Mouse (Mus musculus) midbrain, embryonic 11.5 days (tissue): ENCODE measurements around the gene Cpt1b. TPM values are rescaled to one million over a fixed set of nuclear protein-coding genes. Genes with fewer than 3 reads are reported as not detected.

ENCODE experiments used
- ATAC-seq: fragments of 200-750 bp; cut with Nextera tagmentation; 2 replicates; pipeline ENCODE4 v1.8.0; 2017; ENCODE audit warnings: moderate TSS enrichment, moderate library complexity; ENCODE audit not compliant: low FRiP score
- DNase-seq: peaks from one replicate; pipeline ENCODE4 v3.0.0; 2015; ENCODE audit warnings: low spot score; ENCODE audit errors: missing footprints
- H3K27ac ChIP-seq: fragments of 300-500 bp; sonication (generic); 2 replicates; pipeline ENCODE4 v1.5.1; 2014; ENCODE audit warnings: low read depth, low read length
- H3K27me3 ChIP-seq: fragments of 300-500 bp; sonication (generic); 2 replicates; pipeline ENCODE4 v1.6.1; 2014; ENCODE audit warnings: mild to moderate bottlenecking, low read length, moderate library complexity, mixed read lengths; ENCODE audit not compliant: control insufficient read depth, insufficient read depth
- H3K36me3 ChIP-seq: fragments of 300-500 bp; sonication (generic); 2 replicates; pipeline ENCODE4 v1.6.1; 2014; ENCODE audit warnings: mild to moderate bottlenecking, low read length, moderate library complexity, mixed read lengths; ENCODE audit not compliant: control insufficient read depth, insufficient read depth
- H3K4me1 ChIP-seq: fragments of 300-500 bp; sonication (generic); 2 replicates; pipeline ENCODE4 v1.6.1; 2014; ENCODE audit warnings: low read length; ENCODE audit not compliant: control insufficient read depth, insufficient read depth
- H3K4me2 ChIP-seq: fragments of 300-500 bp; sonication (generic); 2 replicates; pipeline ENCODE4 v1.6.1; 2014; ENCODE audit warnings: mild to moderate bottlenecking, moderate library complexity
- H3K4me3 ChIP-seq: fragments of 300-500 bp; sonication (generic); 2 replicates; pipeline ENCODE4 v1.5.1; 2014; ENCODE audit warnings: low read depth, low read length
- H3K9ac ChIP-seq: fragments of 300-500 bp; sonication (generic); 2 replicates; pipeline ENCODE4 v1.6.1; 2014; ENCODE audit warnings: low read length
- H3K9me3 ChIP-seq: fragments of 300-500 bp; sonication (generic); 2 replicates; pipeline ENCODE4 v1.6.1; 2016; ENCODE audit warnings: low read length; ENCODE audit not compliant: control insufficient read depth
- WGBS: fragments of 180-500 bp; shearing (Covaris S2); extraction: QIAGEN DNeasy Blood & Tissue Kit; methylation state at CpG from one replicate; pipeline ENCODE4 v1.1.7; 2014; 5-methylcytosine and 5-hydroxymethylcytosine counted together
- polyA plus RNA-seq: library from polyadenylated mRNA; unstranded; fragments of >200 nt; fragmentation: Nextera tagmentation; extraction: Ambion mirVana; gene quantifications from 2 replicates; pipeline ENCODE4 v1.2.1, GENCODE M21; 2014

Gene Cpt1b
- polyA plus RNA-seq: 0.93 and 1.1 TPM in 2 replicates

DNA sequence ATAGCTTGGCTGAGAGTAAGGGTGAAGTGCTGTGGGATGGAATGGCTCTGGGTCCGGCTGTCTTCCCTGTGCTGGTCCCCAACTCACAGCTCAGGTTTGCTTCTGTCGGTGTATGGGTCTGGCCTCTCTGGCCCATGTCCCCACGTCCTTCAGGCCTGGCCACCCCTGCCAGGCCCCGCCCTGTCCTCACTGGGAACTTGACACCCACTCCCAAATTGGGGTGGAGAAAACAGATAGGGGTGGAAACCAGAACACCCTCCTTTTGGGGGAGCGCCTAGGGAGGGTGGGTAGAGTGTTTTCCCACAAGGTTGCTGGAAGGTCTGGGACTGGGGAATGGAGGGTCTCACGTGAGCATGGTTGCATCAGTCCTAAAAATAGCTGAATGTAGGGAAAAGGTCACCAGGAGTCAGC lies at the start of gene Cpt1b:
Cpt1b (minus strand) TSS at position 153 of the 411 bp plus-strand sequence.
- Histone ChIP-seq H3K27me3 (no peaks in the 10 kb centered on the region), H3K4me1 (peaks cover 10% of the 10 kb centered on the region), H3K27ac (no peak within 1 kb of the TSS), H3K4me3 (no peak within 1 kb of the TSS), H3K9me3 (no peaks in the 10 kb centered on the region), H3K9ac (no peak within 1 kb of the TSS), H3K4me2 (no peak within 1 kb of the TSS), H3K36me3 (peaks cover 4% of the 10 kb centered on the region; the same call in 1 of the 2 replicates)
- WGBS: 33% methylated on average over 6 of the region's 6 CpGs
- DNase-seq (no peak), ATAC-seq (no peak)

GRCm38 (mm10) chr15:89475293-89475600 lies 49.6 kb upstream of the Cpt1b start:
- WGBS: 89% methylated on average over 7 of the region's 7 CpGs
- no peaks in the 10 kb centered on the region for H3K9me3 ChIP-seq
- DNase-seq (no peak), ATAC-seq (no peak)
- H3K36me3 ChIP-seq: no peaks in the 10 kb centered on the region
- no peak overlapping the region for H3K9ac ChIP-seq
- H3K4me2 ChIP-seq: peak overlapping the region; percentile 85
- no peaks in the 10 kb centered on the region for H3K27me3 ChIP-seq
- H3K4me1 ChIP-seq: peaks cover 5% of the 10 kb centered on the region; the same call in 1 of the 2 replicates
- no peak overlapping the region for H3K27ac ChIP-seq
- peak overlapping the region; percentile 46; the same call in 1 of the 2 replicates for H3K4me3 ChIP-seq

DNA sequence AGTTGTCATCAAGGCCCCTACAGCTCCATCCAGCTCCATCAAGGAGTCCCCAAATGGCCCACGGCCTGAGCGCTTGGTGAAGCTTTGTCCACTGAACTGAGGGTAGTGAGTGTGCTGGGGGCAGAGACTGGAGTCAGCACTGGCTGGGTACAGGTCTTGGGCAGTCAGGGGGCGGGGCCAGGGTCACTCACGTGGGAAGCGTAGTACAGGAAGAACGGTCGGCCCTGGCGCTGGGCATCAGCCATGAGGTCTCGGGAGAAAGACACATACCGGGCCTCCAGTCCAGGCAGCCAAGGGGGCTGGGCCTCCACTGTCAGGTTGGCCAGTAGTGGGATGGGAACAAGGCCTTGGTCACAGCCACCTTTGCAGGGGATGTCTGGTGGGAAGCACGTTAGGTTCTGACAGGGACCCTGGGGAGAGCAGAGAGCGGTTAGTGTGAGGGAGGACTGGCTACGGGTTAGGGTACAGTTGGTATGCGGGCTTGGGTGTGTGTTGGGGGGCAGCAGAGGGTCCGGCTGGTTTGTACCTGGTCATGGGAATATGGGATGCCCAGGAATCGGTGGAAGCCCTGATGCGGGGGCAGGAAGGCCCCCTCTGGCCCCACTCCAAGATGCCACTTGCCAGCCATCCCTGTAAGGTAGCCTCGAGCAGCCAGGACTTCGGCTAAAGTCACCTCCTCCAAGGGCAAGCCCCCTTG lies 49.1 kb upstream of the Cpt1b start:
- H3K9me3 ChIP-seq: no peaks in the 10 kb centered on the region
- H3K4me1 ChIP-seq: peaks cover 5% of the 10 kb centered on the region; the same call in 1 of the 2 replicates
- 93% methylated on average over 19 of the region's 19 CpGs for WGBS
- DNase-seq (no peak), ATAC-seq (no peak)
- no peak overlapping the region for H3K9ac ChIP-seq
- H3K27me3 ChIP-seq: no peaks in the 10 kb centered on the region
- no peaks in the 10 kb centered on the region for H3K36me3 ChIP-seq
- no peak overlapping the region for H3K27ac ChIP-seq
- no peak overlapping the region for H3K4me3 ChIP-seq
- H3K4me2 ChIP-seq: no peak overlapping the region

DNA sequence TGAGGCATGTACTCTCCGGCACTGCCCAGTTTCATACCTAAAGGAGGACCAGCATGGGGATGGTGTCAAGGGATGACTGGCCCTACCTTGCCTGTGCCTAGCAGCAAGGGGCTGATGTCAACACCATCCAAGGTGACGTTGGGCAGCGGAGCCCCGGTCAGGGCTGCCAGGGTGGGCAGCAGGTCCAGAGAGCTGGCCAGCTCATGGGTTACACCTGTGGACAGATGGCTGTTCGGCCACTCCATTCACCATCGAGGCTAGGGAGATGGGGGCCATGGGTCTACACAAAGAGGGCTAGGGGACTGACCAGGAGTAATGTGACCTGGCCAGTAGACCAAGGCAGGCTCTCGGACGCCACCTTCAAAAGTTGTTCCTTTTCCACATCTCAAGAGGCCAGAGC lies 48.3 kb upstream of the Cpt1b start:
- WGBS: 95% methylated on average over 8 of the region's 8 CpGs
- H3K4me3 ChIP-seq: no peak overlapping the region
- no peaks in the 10 kb centered on the region for H3K27me3 ChIP-seq
- H3K27ac ChIP-seq: no peak overlapping the region
- no peaks in the 10 kb centered on the region for H3K9me3 ChIP-seq
- peaks cover 5% of the 10 kb centered on the region; the same call in 1 of the 2 replicates for H3K4me1 ChIP-seq
- ATAC-seq (no peak), DNase-seq (no peak)
- no peak overlapping the region for H3K4me2 ChIP-seq
- no peaks in the 10 kb centered on the region for H3K36me3 ChIP-seq
- H3K9ac ChIP-seq: no peak overlapping the region

DNA sequence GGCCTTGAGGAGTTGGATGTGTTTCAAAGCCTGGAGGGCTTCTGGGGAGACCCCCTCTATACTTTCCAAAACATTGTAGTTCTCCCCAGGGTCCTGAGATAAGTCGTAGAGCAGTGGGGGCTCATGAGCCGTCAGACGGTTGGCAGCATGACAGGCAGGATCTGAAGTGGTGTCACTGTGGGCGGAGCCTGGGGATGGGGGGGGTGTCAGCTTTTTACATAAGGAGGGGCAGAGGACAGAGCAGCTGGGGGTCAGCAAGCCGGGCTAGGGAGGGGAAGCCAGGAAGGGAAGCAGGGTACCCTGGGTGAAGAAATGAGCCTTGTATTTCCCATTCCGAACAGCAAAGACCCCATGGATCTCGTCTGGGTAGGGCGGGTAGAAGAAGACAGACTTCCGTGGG lies 47.7 kb upstream of the Cpt1b start:
- H3K27me3 ChIP-seq: no peaks in the 10 kb centered on the region
- H3K4me1 ChIP-seq: peaks cover 5% of the 10 kb centered on the region; the same call in 1 of the 2 replicates
- H3K9ac ChIP-seq: no peak overlapping the region
- no peak overlapping the region for H3K4me3 ChIP-seq
- H3K4me2 ChIP-seq: no peak overlapping the region
- ATAC-seq: no peak
- no peaks in the 10 kb centered on the region for H3K36me3 ChIP-seq
- DNase-seq: no peak
- no peaks in the 10 kb centered on the region for H3K9me3 ChIP-seq
- 82% methylated on average over 9 of the region's 9 CpGs for WGBS
- H3K27ac ChIP-seq: no peak overlapping the region

- H3K9ac ChIP-seq: no peak overlapping the region
- no peaks in the 10 kb centered on the region for H3K36me3 ChIP-seq
- no peaks in the 10 kb centered on the region for H3K27me3 ChIP-seq
- peaks cover 5% of the 10 kb centered on the region; the same call in 1 of the 2 replicates for H3K4me1 ChIP-seq
- no peak overlapping the region for H3K4me2 ChIP-seq
- ATAC-seq: no peak
- H3K4me3 ChIP-seq: no peak overlapping the region
- no peak for DNase-seq
- 95% methylated on average over 4 of the region's 4 CpGs for whole genome bisulfite sequencing
- no peaks in the 10 kb centered on the region for H3K9me3 ChIP-seq
- no peak overlapping the region for H3K27ac ChIP-seq
Observed at GRCm38 (mm10) chr15:89471476-89471875, 45.8 kb upstream of the Cpt1b start.

DNA sequence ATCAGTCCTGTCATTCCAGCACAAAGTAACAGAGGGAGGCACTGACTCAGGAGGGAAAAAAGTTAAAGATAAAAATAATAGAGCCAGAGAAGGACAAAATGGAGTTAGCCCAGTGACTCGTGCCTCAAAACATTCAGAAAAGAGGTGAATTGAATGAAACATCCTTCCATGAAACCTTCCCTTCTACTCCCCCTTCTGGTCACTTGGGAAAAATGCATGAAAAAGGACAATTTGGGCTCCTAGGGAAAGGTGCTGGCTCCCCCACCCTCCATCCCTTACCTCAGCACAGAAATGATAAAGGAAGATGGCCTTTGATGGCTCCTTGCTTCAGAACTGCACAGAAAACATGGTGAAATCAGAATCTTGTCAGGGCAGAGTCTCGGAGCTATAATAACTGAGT lies 42.9 kb upstream of the Cpt1b start:
- H3K4me2 ChIP-seq: no peak overlapping the region
- H3K36me3 ChIP-seq: no peaks in the 10 kb centered on the region
- DNase-seq (peak; percentile 89), ATAC-seq (no peak)
- H3K4me1 ChIP-seq: no peaks in the 10 kb centered on the region
- no peak overlapping the region for H3K4me3 ChIP-seq
- WGBS: 28% methylated on average over 2 of the region's 2 CpGs
- H3K9me3 ChIP-seq: no peaks in the 10 kb centered on the region
- H3K9ac ChIP-seq: no peak overlapping the region
- no peaks in the 10 kb centered on the region for H3K27me3 ChIP-seq
- H3K27ac ChIP-seq: no peak overlapping the region

DNA sequence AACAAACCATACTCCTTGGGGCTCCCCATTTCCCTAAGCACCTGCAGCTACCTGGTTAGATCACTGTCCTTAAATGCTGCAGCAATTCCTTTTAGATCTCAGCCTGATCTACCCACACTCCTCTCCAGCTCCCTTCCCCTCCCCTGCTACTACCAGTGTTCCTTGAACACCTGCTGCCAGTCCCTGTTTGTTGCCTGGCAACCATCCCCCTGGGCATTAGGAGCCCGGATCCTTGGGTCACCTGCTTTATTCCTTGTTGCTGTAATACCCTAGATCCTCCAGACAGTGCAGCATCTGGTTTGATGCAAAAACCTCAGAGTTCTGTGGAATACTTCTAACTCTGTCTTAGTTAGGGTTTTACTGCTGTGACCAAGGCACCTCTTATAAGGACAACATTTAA lies 39.4 kb upstream of the Cpt1b start:
- 4% methylated on average over 1 of the region's 1 CpGs for WGBS
- ATAC-seq: no peak
- no peaks in the 10 kb centered on the region for H3K27me3 ChIP-seq
- H3K9me3 ChIP-seq: no peaks in the 10 kb centered on the region
- H3K4me3 ChIP-seq: no peak overlapping the region
- H3K9ac ChIP-seq: no peak overlapping the region
- peaks cover 6% of the 10 kb centered on the region; the same call in 1 of the 2 replicates for H3K36me3 ChIP-seq
- H3K27ac ChIP-seq: no peak overlapping the region
- H3K4me2 ChIP-seq: no peak overlapping the region
- no peaks in the 10 kb centered on the region for H3K4me1 ChIP-seq
- no peak for DNase-seq

DNA sequence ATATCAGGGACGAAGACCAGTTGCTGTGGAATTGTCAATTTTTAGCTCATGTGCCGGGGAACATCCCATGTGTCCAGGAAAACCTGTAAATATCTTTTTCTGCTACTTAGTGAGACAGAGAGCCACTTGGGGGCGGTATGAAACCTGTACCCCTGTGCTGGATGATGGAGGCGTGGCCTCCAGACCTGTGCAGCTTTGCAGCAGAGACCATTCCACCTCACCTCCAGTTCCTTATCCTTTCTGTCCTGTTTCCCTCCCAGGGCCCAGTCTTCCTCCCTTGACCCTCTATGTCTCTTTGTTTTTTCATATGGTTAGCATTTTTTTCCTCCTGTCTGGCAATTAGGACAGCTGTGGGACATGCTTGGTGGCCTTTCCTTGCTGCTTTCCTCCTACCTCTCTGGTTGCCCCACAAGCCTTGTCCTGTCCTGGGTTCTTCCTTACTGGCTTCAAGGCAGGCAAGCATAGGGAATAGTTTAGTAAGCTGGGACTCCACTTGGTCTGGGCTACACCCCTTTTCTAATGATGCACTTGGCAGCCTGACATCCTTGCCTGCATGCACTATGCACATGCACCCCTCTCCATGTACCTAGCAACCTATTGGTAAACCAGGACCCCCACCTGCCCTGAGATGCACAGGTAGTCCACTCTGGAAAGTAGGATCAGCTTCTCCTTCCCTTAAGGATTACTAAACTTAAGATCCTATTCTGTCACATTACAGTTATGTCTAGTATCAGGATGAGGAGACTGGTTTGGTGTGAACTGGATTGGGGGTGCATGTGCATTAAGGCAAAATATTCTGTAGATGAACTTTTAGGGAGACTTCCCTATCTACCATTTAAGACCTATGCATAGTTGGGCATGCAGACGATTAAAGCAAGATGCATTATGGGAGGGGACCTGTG lies 37.9 kb upstream of the Cpt1b start:
- 66% methylated on average over 5 of the region's 5 CpGs for WGBS
- no peaks in the 10 kb centered on the region for H3K27me3 ChIP-seq
- no peak overlapping the region for H3K27ac ChIP-seq
- H3K9me3 ChIP-seq: no peaks in the 10 kb centered on the region
- no peak for ATAC-seq
- H3K36me3 ChIP-seq: peaks cover 6% of the 10 kb centered on the region; the same call in 1 of the 2 replicates
- DNase-seq: no peak
- no peak overlapping the region for H3K4me3 ChIP-seq
- no peaks in the 10 kb centered on the region for H3K4me1 ChIP-seq
- no peak overlapping the region for H3K4me2 ChIP-seq
- no peak overlapping the region for H3K9ac ChIP-seq
